Mouse (Mus musculus): ENCODE data around the gene Rnf130. TPM values are rescaled to one million over a fixed set of nuclear protein-coding genes. Genes with fewer than 3 reads are reported as not detected.

Gene Rnf130
- total and polyA plus RNA-seq, 2 experiments from 2014 or later: 42.3 to 47.6 TPM

GRCm38 (mm10) chr11:49994536-49994935 lies 30.6 kb upstream of the Rnf130 start:
- Histone ChIP-seq H3K4me1 (ENCODE audit: control insufficient read depth, insufficient read depth) (no peaks in the 10 kb centered on the region; the same call in 1 of the 2 replicates), H3K27me3 (ENCODE audit: control insufficient read depth, insufficient read depth, low read length) (no peaks in the 10 kb centered on the region), H3K4me2 (ENCODE audit: low read depth, low read length) (no peak overlapping the region), H3K36me3 (replicated peaks; ENCODE audit: control insufficient read depth, insufficient read depth, low read length) (no peaks in the 10 kb centered on the region), H3K9me3 (replicated peaks; ENCODE audit: control insufficient read depth, low read length) (no peaks in the 10 kb centered on the region), H3K27ac (ENCODE audit: low read depth) (no peak overlapping the region), H3K9ac (replicated peaks; ENCODE audit: low read depth, low read length) (no peak overlapping the region), H3K4me3 (ENCODE audit: low read depth, low read length) (no peak overlapping the region)
- DNase-seq (ENCODE audit: low spot score) (no peak), ATAC-seq (ENCODE audit: insufficient read depth, low read depth) (no peak)
- WGBS: 65% methylated on average over 2 of the region's 2 CpGs
- no peak for TF ChIP-seq CTCF (IDR thresholded peaks at IDR 0.05; ENCODE audit: low read depth)
- TF ChIP-seq EP300 (IDR thresholded peaks at IDR 0.05; ENCODE audit: low read depth): no peak

- H3K4me2 ChIP-seq (ENCODE audit: low read depth, low read length): no peak overlapping the region
- DNase-seq (ENCODE audit: low spot score) (no peak), ATAC-seq (ENCODE audit: insufficient read depth, low read depth) (no peak)
- 56% methylated on average over 4 of the region's 4 CpGs for WGBS
- H3K36me3 ChIP-seq (replicated peaks; ENCODE audit: control insufficient read depth, insufficient read depth, low read length): no peaks in the 10 kb centered on the region
- TF ChIP-seq CTCF (IDR thresholded peaks at IDR 0.05; ENCODE audit: low read depth) (no peak), EP300 (IDR thresholded peaks at IDR 0.05; ENCODE audit: low read depth) (no peak)
- H3K4me1 ChIP-seq (ENCODE audit: control insufficient read depth, insufficient read depth): no peaks in the 10 kb centered on the region; the same call in 1 of the 2 replicates
- no peak overlapping the region for H3K4me3 ChIP-seq (ENCODE audit: low read depth, low read length)
- no peak overlapping the region for H3K9ac ChIP-seq (replicated peaks; ENCODE audit: low read depth, low read length)
- H3K9me3 ChIP-seq (replicated peaks; ENCODE audit: control insufficient read depth, low read length): no peaks in the 10 kb centered on the region
- no peak overlapping the region for H3K27ac ChIP-seq (ENCODE audit: low read depth)
- H3K27me3 ChIP-seq (ENCODE audit: control insufficient read depth, insufficient read depth, low read length): no peaks in the 10 kb centered on the region
These were observed 28.7 kb upstream of the Rnf130 start for GRCm38 (mm10) chr11:49996398-49996797.

- no peaks in the 10 kb centered on the region for H3K36me3 ChIP-seq (replicated peaks; ENCODE audit: control insufficient read depth, insufficient read depth, low read length)
- H3K9me3 ChIP-seq (replicated peaks; ENCODE audit: control insufficient read depth, low read length): no peaks in the 10 kb centered on the region
- H3K4me1 ChIP-seq (ENCODE audit: control insufficient read depth, insufficient read depth): no peaks in the 10 kb centered on the region; the same call in 1 of the 2 replicates
- no peak overlapping the region for H3K9ac ChIP-seq (replicated peaks; ENCODE audit: low read depth, low read length)
- no peak overlapping the region for H3K4me2 ChIP-seq (ENCODE audit: low read depth, low read length)
- H3K27ac ChIP-seq (ENCODE audit: low read depth): no peak overlapping the region
- 61% methylated on average over 5 of the region's 5 CpGs for WGBS
- H3K27me3 ChIP-seq (ENCODE audit: control insufficient read depth, insufficient read depth, low read length): no peaks in the 10 kb centered on the region
- ATAC-seq (ENCODE audit: insufficient read depth, low read depth) (no peak), DNase-seq (ENCODE audit: low spot score) (no peak)
- TF ChIP-seq EP300 (IDR thresholded peaks at IDR 0.05; ENCODE audit: low read depth) (no peak), CTCF (IDR thresholded peaks at IDR 0.05; ENCODE audit: low read depth) (no peak)
- H3K4me3 ChIP-seq (ENCODE audit: low read depth, low read length): no peak overlapping the region
These were observed 27.8 kb upstream of the Rnf130 start for GRCm38 (mm10) chr11:49997321-49997720.

- 76% methylated on average over 4 of the region's 4 CpGs for WGBS
- Histone ChIP-seq H3K27ac (ENCODE audit: low read depth) (no peak overlapping the region), H3K4me3 (ENCODE audit: low read depth, low read length) (no peak overlapping the region)
These were observed 22.3 kb upstream of the Rnf130 start for GRCm38 (mm10) chr11:50002853-50003252.

GRCm38 (mm10) chr11:50007776-50008175 lies 17.4 kb upstream of the Rnf130 start:
- H3K4me1 ChIP-seq (ENCODE audit: control insufficient read depth, insufficient read depth): no peaks in the 10 kb centered on the region
- WGBS: 85% methylated on average over 10 of the region's 10 CpGs
- no peak overlapping the region for H3K4me3 ChIP-seq (ENCODE audit: low read depth, low read length)
- no peak overlapping the region for H3K27ac ChIP-seq (ENCODE audit: low read depth)
- H3K9me3 ChIP-seq (replicated peaks; ENCODE audit: control insufficient read depth, low read length): no peaks in the 10 kb centered on the region
- no peaks in the 10 kb centered on the region for H3K27me3 ChIP-seq (ENCODE audit: control insufficient read depth, insufficient read depth, low read length)
- H3K9ac ChIP-seq (replicated peaks; ENCODE audit: low read depth, low read length): no peak overlapping the region
- H3K4me2 ChIP-seq (ENCODE audit: low read depth, low read length): no peak overlapping the region
- ATAC-seq (ENCODE audit: insufficient read depth, low read depth) (no peak), DNase-seq (ENCODE audit: low spot score) (no peak)
- H3K36me3 ChIP-seq (replicated peaks; ENCODE audit: control insufficient read depth, insufficient read depth, low read length): no peaks in the 10 kb centered on the region
- TF ChIP-seq CTCF (IDR thresholded peaks at IDR 0.05; ENCODE audit: low read depth) (no peak), EP300 (IDR thresholded peaks at IDR 0.05; ENCODE audit: low read depth) (no peak)

More at GRCm38 (mm10) chr11:50002853-50003252, 22.3 kb upstream of the Rnf130 start:
- ATAC-seq (ENCODE audit: insufficient read depth, low read depth) (no peak), DNase-seq (ENCODE audit: low spot score) (no peak)
- no peaks in the 10 kb centered on the region for H3K36me3 ChIP-seq (replicated peaks; ENCODE audit: control insufficient read depth, insufficient read depth, low read length)
- no peak overlapping the region for H3K4me2 ChIP-seq (ENCODE audit: low read depth, low read length)
- H3K27me3 ChIP-seq (ENCODE audit: control insufficient read depth, insufficient read depth, low read length): no peaks in the 10 kb centered on the region
- no peaks in the 10 kb centered on the region for H3K9me3 ChIP-seq (replicated peaks; ENCODE audit: control insufficient read depth, low read length)
- H3K4me1 ChIP-seq (ENCODE audit: control insufficient read depth, insufficient read depth): no peaks in the 10 kb centered on the region
- no peak overlapping the region for H3K9ac ChIP-seq (replicated peaks; ENCODE audit: low read depth, low read length)
- no peak for TF ChIP-seq EP300 (IDR thresholded peaks at IDR 0.05; ENCODE audit: low read depth)
- TF ChIP-seq CTCF (IDR thresholded peaks at IDR 0.05; ENCODE audit: low read depth): no peak

GRCm38 (mm10) chr11:50008231-50008630 lies 16.9 kb upstream of the Rnf130 start:
- WGBS: 39% methylated on average over 5 of the region's 5 CpGs
- H3K4me3 ChIP-seq (ENCODE audit: low read depth, low read length): no peak overlapping the region

More at GRCm38 (mm10) chr11:50008231-50008630, 16.9 kb upstream of the Rnf130 start:
- Histone ChIP-seq H3K4me2 (ENCODE audit: low read depth, low read length) (no peak overlapping the region), H3K9ac (replicated peaks; ENCODE audit: low read depth, low read length) (no peak overlapping the region), H3K4me1 (ENCODE audit: control insufficient read depth, insufficient read depth) (no peaks in the 10 kb centered on the region), H3K27me3 (ENCODE audit: control insufficient read depth, insufficient read depth, low read length) (no peaks in the 10 kb centered on the region), H3K36me3 (replicated peaks; ENCODE audit: control insufficient read depth, insufficient read depth, low read length) (no peaks in the 10 kb centered on the region), H3K9me3 (replicated peaks; ENCODE audit: control insufficient read depth, low read length) (no peaks in the 10 kb centered on the region), H3K27ac (ENCODE audit: low read depth) (no peak overlapping the region)
- no peak for ATAC-seq (ENCODE audit: insufficient read depth, low read depth)
- no peak for TF ChIP-seq CTCF (IDR thresholded peaks at IDR 0.05; ENCODE audit: low read depth)
- TF ChIP-seq EP300 (IDR thresholded peaks at IDR 0.05; ENCODE audit: low read depth): no peak
- DNase-seq (ENCODE audit: low spot score): no peak
